Mouse (Mus musculus) heart, postnatal 0 days (tissue): ENCODE measurements at regions not wholly inside any gene's neighbourhood (a gene's known extent, or its start where the extent isn't known, plus 50 kb on each side); places are given as distances from the start of the nearest gene placed in this dataset.
"Not testable (repeated sequence)": the region's sequence is repeated elsewhere in the genome, so short reads cannot be mapped to it uniquely, and the experiment has no call there.

Experiments used
- ATAC-seq: fragments of 200-750 bp; cut with Nextera tagmentation; 2 replicates; pipeline ENCODE4 v1.8.0; 2017; ENCODE audit warnings: low read depth, moderate number of reproducible peaks, moderate library complexity; ENCODE audit not compliant: insufficient read depth
- DNase-seq: peaks from one replicate; pipeline ENCODE4 v3.0.0-alpha.2; 2016; ENCODE audit warnings: low spot score
- H3K27ac ChIP-seq: fragments of 300-500 bp; sonication (generic); 2 replicates; pipeline ENCODE4 v1.5.1; 2014; ENCODE audit warnings: low read depth, mild to moderate bottlenecking
- H3K27me3 ChIP-seq: fragments of 300-500 bp; sonication (generic); 2 replicates; pipeline ENCODE4 v1.6.1; 2014; ENCODE audit warnings: low read length, mixed read lengths; ENCODE audit not compliant: control insufficient read depth, insufficient read depth
- H3K36me3 ChIP-seq: fragments of 300-500 bp; sonication (generic); replicated peaks from 2 replicates; pipeline ENCODE4 v1.6.1; 2014; ENCODE audit warnings: low read length, mixed read lengths; ENCODE audit not compliant: control insufficient read depth, insufficient read depth
- H3K4me1 ChIP-seq: fragments of 300-500 bp; sonication (generic); 2 replicates; pipeline ENCODE4 v1.6.1; 2014; ENCODE audit warnings: antibody characterized with exemption; ENCODE audit not compliant: control insufficient read depth, insufficient read depth
- H3K4me2 ChIP-seq: fragments of 300-500 bp; sonication (generic); 2 replicates; pipeline ENCODE4 v1.6.1; 2014; ENCODE audit warnings: low read depth, mild to moderate bottlenecking, low read length, moderate library complexity
- H3K4me3 ChIP-seq: fragments of 300-500 bp; sonication (generic); 2 replicates; pipeline ENCODE4 v1.5.1; 2014; ENCODE audit warnings: low read depth, low read length
- H3K9ac ChIP-seq: fragments of 300-500 bp; sonication (generic); replicated peaks from 2 replicates; pipeline ENCODE4 v1.6.1; 2014; ENCODE audit warnings: low read depth, low read length, mixed read lengths
- H3K9me3 ChIP-seq: fragments of 300-500 bp; sonication (generic); replicated peaks from 2 replicates; pipeline ENCODE4 v1.6.1; 2016; ENCODE audit warnings: low read length; ENCODE audit not compliant: control insufficient read depth
- CTCF ChIP-seq: IDR thresholded peaks from 2 replicates; pipeline ENCODE4 v1.5.1; 2016; ENCODE audit warnings: antibody characterized with exemption, control low read depth, low read depth
- EP300 ChIP-seq: IDR thresholded peaks from 2 replicates; pipeline ENCODE4 v1.6.1; 2016; ENCODE audit warnings: antibody characterized with exemption, low read depth
- WGBS: fragments of 180-500 bp; shearing (Covaris S2); extraction: QIAGEN DNeasy Blood & Tissue Kit; methylation state at CpG from one replicate; pipeline ENCODE4 v1.1.7; 2014; 5-methylcytosine and 5-hydroxymethylcytosine counted together

DNA sequence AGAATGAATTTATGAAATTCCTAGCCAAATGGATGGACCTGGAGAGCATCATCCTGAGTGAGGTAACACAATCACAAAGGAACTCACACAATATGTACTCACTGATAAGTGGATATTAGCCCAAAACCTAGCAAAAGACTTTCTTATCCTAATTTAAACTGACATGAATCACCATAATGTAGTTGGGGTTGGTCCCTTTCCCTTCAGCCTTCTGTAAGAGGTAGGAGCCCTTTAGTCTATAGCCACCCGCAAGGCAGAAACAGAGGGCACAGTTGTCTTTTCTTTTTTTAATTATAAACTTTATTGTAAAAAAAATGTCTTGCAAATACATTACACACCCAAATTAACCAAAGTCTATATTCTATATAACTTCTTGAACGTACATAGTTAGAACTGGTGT, 81.3 kb downstream of the Ogfrl1 start:
- not testable (repeated sequence) for DNase-seq, H3K36me3 ChIP-seq, H3K4me1 ChIP-seq, H3K4me3 ChIP-seq, H3K27ac ChIP-seq, H3K9ac ChIP-seq, H3K27me3 ChIP-seq, H3K9me3 ChIP-seq, ATAC-seq, H3K4me2 ChIP-seq
- WGBS: 90% methylated on average over 2 of the region's 2 CpGs

DNA sequence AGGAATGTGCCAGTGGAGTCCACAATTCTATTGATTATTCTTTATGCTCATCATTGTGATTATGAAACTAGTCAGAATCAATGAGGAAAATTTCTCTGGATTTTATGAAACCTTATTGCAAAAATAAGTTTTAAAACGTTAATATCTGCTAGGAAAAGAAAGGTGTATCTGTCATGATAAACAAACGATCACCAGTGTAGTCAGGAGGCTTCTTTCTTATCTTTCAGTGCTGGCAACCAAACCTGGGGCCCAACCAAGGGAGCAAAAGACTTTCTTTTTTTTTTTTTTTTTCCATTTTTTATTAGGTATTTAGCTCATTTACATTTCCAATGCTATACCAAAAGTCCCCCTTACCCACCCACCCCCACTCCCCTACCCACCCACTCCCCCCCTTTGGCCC, 82.7 kb downstream of the Ogfrl1 start:
- not testable (repeated sequence) for H3K4me3 ChIP-seq, H3K36me3 ChIP-seq, H3K27me3 ChIP-seq, H3K27ac ChIP-seq, H3K9me3 ChIP-seq, H3K4me1 ChIP-seq, H3K4me2 ChIP-seq, ATAC-seq, DNase-seq, H3K9ac ChIP-seq
- WGBS: 66% methylated on average over 2 of the region's 2 CpGs

DNA sequence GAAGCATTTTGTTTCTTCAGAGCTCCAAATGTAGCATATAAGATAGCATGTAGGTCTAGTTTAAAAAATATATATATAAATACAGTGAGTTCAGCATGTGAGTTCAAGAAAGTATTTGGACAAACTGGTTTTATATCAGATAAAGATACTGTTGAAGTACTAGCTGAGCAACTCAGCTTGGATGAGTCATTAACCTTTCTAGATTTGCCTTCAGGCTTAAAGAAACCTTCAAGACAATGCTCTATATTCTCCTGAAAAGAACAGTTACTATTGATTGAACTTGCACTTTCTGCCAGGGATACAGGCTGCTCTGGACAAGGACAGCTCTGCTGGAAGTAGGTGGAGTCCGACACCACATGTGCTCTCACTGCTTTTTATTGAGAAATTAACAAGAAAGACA, 104.9 kb downstream of the Ogfrl1 start:
- H3K9me3 ChIP-seq: no peaks in the 10 kb centered on the region
- H3K4me2 ChIP-seq: no peak overlapping the region
- no peak overlapping the region for H3K27ac ChIP-seq
- TF ChIP-seq CTCF: no peak
- TF ChIP-seq EP300: no peak
- H3K4me3 ChIP-seq: no peak overlapping the region
- no peak overlapping the region for H3K9ac ChIP-seq
- no peak for DNase-seq
- no peaks in the 10 kb centered on the region for H3K4me1 ChIP-seq
- 98% methylated on average over 1 of the region's 1 CpGs for WGBS
- no peaks in the 10 kb centered on the region for H3K27me3 ChIP-seq
- H3K36me3 ChIP-seq: peaks cover 10% of the 10 kb centered on the region; the same call in 1 of the 2 replicates
- no peak for ATAC-seq

DNA sequence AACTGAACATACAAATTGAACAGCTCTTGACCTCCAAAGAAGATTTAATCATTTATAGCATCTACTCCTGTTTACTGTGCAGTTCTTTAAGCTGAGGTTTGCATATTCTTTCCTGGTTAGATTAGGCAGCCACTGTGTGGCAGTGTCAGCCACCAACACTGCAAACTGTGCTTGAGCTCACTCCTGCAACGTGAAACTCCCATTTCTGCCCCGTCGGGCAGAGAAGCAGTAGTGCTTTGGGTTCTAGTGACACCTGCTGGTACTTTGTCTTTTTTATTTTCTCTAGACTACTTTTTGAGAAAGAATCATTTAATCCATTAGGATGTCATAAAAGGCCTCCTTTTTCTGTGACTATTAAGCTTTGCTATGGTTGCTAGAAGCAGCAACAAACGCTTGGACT, 110.8 kb downstream of the Ogfrl1 start:
- no peak overlapping the region for H3K4me3 ChIP-seq
- DNase-seq (peak; percentile 86), ATAC-seq (peak; percentile 89)
- 0 out of 2 replicates have a peak overlapping the region, but pooled peaks have one; percentile 20 for H3K27ac ChIP-seq
- no peaks in the 10 kb centered on the region for H3K27me3 ChIP-seq
- no peak overlapping the region for H3K4me2 ChIP-seq
- H3K4me1 ChIP-seq: 0 out of 2 replicates have a peak, but pooled peaks cover 6% of the 10 kb centered on the region
- H3K36me3 ChIP-seq: peaks cover 8% of the 10 kb centered on the region
- peak; percentile 83 for TF ChIP-seq CTCF
- no peak for TF ChIP-seq EP300
- H3K9ac ChIP-seq: no peak overlapping the region
- no peaks in the 10 kb centered on the region for H3K9me3 ChIP-seq
- WGBS: 19% methylated on average over 4 of the region's 4 CpGs

DNA sequence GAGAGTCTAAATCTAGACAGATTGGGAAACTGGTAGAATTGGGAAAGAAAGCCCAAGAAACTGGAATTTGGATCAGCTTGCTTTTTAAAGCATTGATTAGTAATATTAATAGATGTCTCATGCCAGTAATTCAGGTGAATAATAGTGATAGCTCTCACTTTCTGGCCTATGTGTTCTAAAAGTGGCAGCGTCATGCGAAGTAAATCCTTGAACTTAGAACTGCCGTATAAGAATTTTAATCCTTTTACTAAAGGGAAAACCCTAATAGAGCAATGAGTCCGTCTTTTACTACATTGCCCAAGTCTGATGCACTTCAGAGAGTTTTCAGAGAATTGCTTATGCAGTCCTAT, 114.7 kb downstream of the Ogfrl1 start:
- DNase-seq (no peak), ATAC-seq (no peak)
- no peaks in the 10 kb centered on the region for H3K9me3 ChIP-seq
- H3K36me3 ChIP-seq: peaks cover 13% of the 10 kb centered on the region
- H3K27me3 ChIP-seq: no peaks in the 10 kb centered on the region
- TF ChIP-seq CTCF: no peak
- no peak for TF ChIP-seq EP300
- peaks cover 11% of the 10 kb centered on the region; the same call in 1 of the 2 replicates for H3K4me1 ChIP-seq
- no peak overlapping the region for H3K4me2 ChIP-seq
- no peak overlapping the region for H3K27ac ChIP-seq
- no peak overlapping the region for H3K4me3 ChIP-seq
- H3K9ac ChIP-seq: no peak overlapping the region
- WGBS: 93% methylated on average over 4 of the region's 4 CpGs

DNA sequence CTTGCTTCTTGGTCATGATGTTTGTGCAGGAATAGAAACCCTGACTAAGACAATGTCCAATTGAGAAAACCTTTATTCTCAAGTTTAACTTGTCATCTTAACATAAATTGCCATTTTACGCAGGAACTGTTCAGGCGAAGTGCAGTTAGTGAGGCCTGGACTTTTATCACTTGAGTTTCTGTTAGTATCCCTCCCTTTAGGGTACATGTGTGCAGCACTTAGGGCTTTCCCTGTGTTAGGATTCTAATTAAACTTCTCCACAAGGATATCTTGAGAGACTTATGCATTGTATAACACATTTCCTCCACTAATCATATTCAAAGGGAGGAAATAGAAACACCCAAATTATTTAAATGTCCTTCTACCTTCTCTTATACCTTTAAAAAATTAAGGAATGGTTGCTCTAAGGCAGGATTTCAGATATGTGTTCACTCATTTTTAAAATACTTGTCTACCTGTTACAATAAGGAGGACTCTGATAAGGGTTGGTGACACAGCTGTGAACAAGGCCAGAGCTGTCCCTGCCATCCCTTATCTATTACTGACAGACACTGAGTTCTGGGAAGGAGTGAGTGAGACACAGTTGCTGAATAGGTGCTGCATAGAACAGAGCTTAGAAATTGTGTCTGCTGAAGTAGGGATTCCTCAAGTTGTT, 115.2 kb downstream of the Ogfrl1 start:
- Histone ChIP-seq H3K9me3 (no peaks in the 10 kb centered on the region), H3K27me3 (no peaks in the 10 kb centered on the region), H3K9ac (no peak overlapping the region), H3K4me2 (no peak overlapping the region), H3K4me3 (no peak overlapping the region), H3K4me1 (peaks cover 11% of the 10 kb centered on the region; the same call in 1 of the 2 replicates), H3K36me3 (peaks cover 13% of the 10 kb centered on the region), H3K27ac (0 out of 2 replicates have a peak overlapping the region, but pooled peaks have one; percentile 25)
- ATAC-seq (no peak), DNase-seq (no peak)
- TF ChIP-seq EP300: no peak
- no peak for TF ChIP-seq CTCF
- 72% methylated on average over 2 of the region's 2 CpGs for WGBS
